Mouse (Mus musculus) lung, embryonic 14.5 days (tissue): Measurements from ENCODE around the gene Msrb1. TPM values are rescaled to one million over a fixed set of nuclear protein-coding genes. Genes with fewer than 3 reads are reported as not detected.

Experiments
- ATAC-seq: fragments of 200-750 bp; cut with Nextera tagmentation; 2 replicates; pipeline ENCODE4 v1.8.0; 2017; ENCODE audit warnings: mild to moderate bottlenecking, moderate TSS enrichment, moderate library complexity; ENCODE audit not compliant: insufficient read depth
- DNase-seq: peaks from one replicate; pipeline ENCODE4 v3.0.0-alpha.2; 2015
- H3K27ac ChIP-seq: fragments of 300-500 bp; sonication (generic); 2 replicates; pipeline ENCODE4 v1.5.1; 2014; ENCODE audit warnings: low read depth, mild to moderate bottlenecking, moderate library complexity
- H3K27me3 ChIP-seq: fragments of 300-500 bp; sonication (generic); 2 replicates; pipeline ENCODE4 v1.6.1; 2014; ENCODE audit warnings: low read length, control low read depth; ENCODE audit not compliant: insufficient read depth
- H3K36me3 ChIP-seq: fragments of 300-500 bp; sonication (generic); 2 replicates; pipeline ENCODE4 v1.6.1; 2014; ENCODE audit warnings: control low read depth; ENCODE audit not compliant: insufficient read depth
- H3K4me1 ChIP-seq: fragments of 300-500 bp; sonication (generic); 2 replicates; pipeline ENCODE4 v1.6.1; 2014; ENCODE audit warnings: antibody characterized with exemption, control low read depth; ENCODE audit not compliant: insufficient read depth
- H3K4me2 ChIP-seq: fragments of 300-500 bp; sonication (generic); 2 replicates; pipeline ENCODE4 v1.6.1; 2014; ENCODE audit warnings: mild to moderate bottlenecking
- H3K4me3 ChIP-seq: fragments of 300-500 bp; sonication (generic); 2 replicates; pipeline ENCODE4 v1.5.1; 2014; ENCODE audit warnings: low read depth, low read length
- H3K9ac ChIP-seq: fragments of 300-500 bp; sonication (generic); 2 replicates; pipeline ENCODE4 v1.6.1; 2014
- H3K9me3 ChIP-seq: fragments of 300-500 bp; sonication (generic); 2 replicates; pipeline ENCODE4 v1.6.1; 2016; ENCODE audit warnings: low read depth, low read length, control low read depth
- CTCF ChIP-seq: IDR thresholded peaks from 2 replicates; pipeline ENCODE4 v1.5.1; 2016; ENCODE audit warnings: antibody characterized with exemption, low read depth
- WGBS: fragments of 180-500 bp; shearing (Covaris S2); extraction: QIAGEN DNeasy Blood & Tissue Kit; methylation state at CpG from one replicate; pipeline ENCODE4 v1.1.7; 2014; 5-methylcytosine and 5-hydroxymethylcytosine counted together
- polyA plus RNA-seq: library from polyadenylated mRNA; unstranded; fragments of >200 nt; fragmentation: Nextera tagmentation; extraction: Ambion mirVana; gene quantifications from 2 replicates; pipeline ENCODE4 v1.2.1, GENCODE M21; 2014

The Msrb1 gene
- polyA plus RNA-seq, 1 experiment from 2014 or later = 35.2 TPM

- Histone ChIP-seq H3K4me1 (peaks cover 13% of the 10 kb centered on the region), H3K4me3 (peak within 1 kb of the TSS; percentile 84), H3K27ac (peak within 1 kb of the TSS; percentile 89), H3K4me2 (peak within 1 kb of the TSS; percentile 83), H3K9ac (peak within 1 kb of the TSS; percentile 82), H3K9me3 (no peaks in the 10 kb centered on the region), H3K36me3 (peaks cover 38% of the 10 kb centered on the region), H3K27me3 (0 out of 2 replicates have a peak, but pooled peaks cover 2% of the 10 kb centered on the region)
- no peak for TF ChIP-seq CTCF
- DNase-seq (peak; percentile 93), ATAC-seq (peak; percentile 92)
- under 1% methylated on average over 54 of the region's 76 CpGs for WGBS
Measured at GRCm38 (mm10) chr17:24696011-24696697, 40.3 kb upstream of the Msrb1 start, which contains the start of the genes Gfer and Noxo1. Gfer (minus strand) TSS chr17:24696156. Noxo1 (plus strand) TSS chr17:24696234.

- H3K4me3 ChIP-seq = no peak overlapping the region
- no peaks in the 10 kb centered on the region for H3K9me3 ChIP-seq
- 0 out of 2 replicates have a peak, but pooled peaks have one; percentile 7 for ATAC-seq
- H3K36me3 ChIP-seq = peaks cover 46% of the 10 kb centered on the region
- no peaks in the 10 kb centered on the region for H3K27me3 ChIP-seq
- DNase-seq = peak; percentile 64
- H3K9ac ChIP-seq = no peak overlapping the region
- H3K4me2 ChIP-seq = peak overlapping the region; percentile 5
- no peak for TF ChIP-seq CTCF
- H3K27ac ChIP-seq = peak overlapping the region; percentile 89; the same call in 1 of the 2 replicates
- 19% methylated on average over 5 of the region's 5 CpGs for WGBS
- peaks cover 13% of the 10 kb centered on the region for H3K4me1 ChIP-seq
Measured at GRCm38 (mm10) chr17:24697985-24698384, 38.5 kb upstream of the Msrb1 start.

GRCm38 (mm10) chr17:24698715-24699114 is 37.7 kb upstream of the Msrb1 start:
- Histone ChIP-seq H3K36me3 (peaks cover 44% of the 10 kb centered on the region), H3K27ac (peak overlapping the region; percentile 89), H3K9me3 (no peaks in the 10 kb centered on the region), H3K4me3 (no peak overlapping the region), H3K27me3 (no peaks in the 10 kb centered on the region), H3K4me2 (peak overlapping the region; percentile 5), H3K4me1 (peaks cover 13% of the 10 kb centered on the region), H3K9ac (no peak overlapping the region)
- no peak for TF ChIP-seq CTCF
- no peak for ATAC-seq
- no peak for DNase-seq
- WGBS = 57% methylated on average over 9 of the region's 9 CpGs

GRCm38 (mm10) chr17:24699473-24699872 is 37.0 kb upstream of the Msrb1 start:
- Histone ChIP-seq H3K4me2 (no peak overlapping the region), H3K27ac (no peak overlapping the region), H3K9ac (no peak overlapping the region), H3K4me1 (peaks cover 13% of the 10 kb centered on the region), H3K36me3 (peaks cover 46% of the 10 kb centered on the region), H3K4me3 (no peak overlapping the region), H3K9me3 (no peaks in the 10 kb centered on the region), H3K27me3 (no peaks in the 10 kb centered on the region)
- DNase-seq = no peak
- no peak for ATAC-seq
- 75% methylated on average over 2 of the region's 2 CpGs for WGBS
- no peak for TF ChIP-seq CTCF

GRCm38 (mm10) chr17:24701251-24701650 is 35.2 kb upstream of the Msrb1 start:
- 86% methylated on average over 9 of the region's 9 CpGs for WGBS
- Histone ChIP-seq H3K9ac (no peak overlapping the region), H3K4me1 (peaks cover 13% of the 10 kb centered on the region), H3K27me3 (no peaks in the 10 kb centered on the region), H3K4me3 (no peak overlapping the region), H3K9me3 (no peaks in the 10 kb centered on the region), H3K27ac (no peak overlapping the region), H3K36me3 (peaks cover 56% of the 10 kb centered on the region), H3K4me2 (no peak overlapping the region)
- ATAC-seq (no peak), DNase-seq (no peak)
- TF ChIP-seq CTCF = no peak

GRCm38 (mm10) chr17:24705821-24706220 is 30.6 kb upstream of the Msrb1 start:
- Histone ChIP-seq H3K9me3 (no peaks in the 10 kb centered on the region), H3K36me3 (peaks cover 42% of the 10 kb centered on the region), H3K9ac (no peak overlapping the region), H3K4me2 (peak overlapping the region; percentile 63), H3K4me1 (no peaks in the 10 kb centered on the region), H3K27ac (no peak overlapping the region), H3K4me3 (0 out of 2 replicates have a peak overlapping the region, but pooled peaks have one; percentile 81), H3K27me3 (no peaks in the 10 kb centered on the region)
- TF ChIP-seq CTCF = no peak
- 94% methylated on average over 3 of the region's 3 CpGs for WGBS
- ATAC-seq (no peak), DNase-seq (no peak)

- peak; percentile 90 for ATAC-seq
- 3% methylated on average over 32 of the region's 32 CpGs for WGBS
- H3K27ac ChIP-seq = peak within 1 kb of the TSS; percentile 79
Measured at GRCm38 (mm10) chr17:24706982-24707800, 29.3 kb upstream of the Msrb1 start, which contains the start of gene Tbl3. Tbl3 (minus strand) TSS chr17:24707660.

More at GRCm38 (mm10) chr17:24706982-24707800, 29.3 kb upstream of the Msrb1 start, which contains the start of gene Tbl3:
- H3K4me1 ChIP-seq = no peaks in the 10 kb centered on the region
- H3K4me2 ChIP-seq = peak within 1 kb of the TSS; percentile 63
- peak; percentile 98 for DNase-seq
- no peaks in the 10 kb centered on the region for H3K9me3 ChIP-seq
- no peak for TF ChIP-seq CTCF
- peak within 1 kb of the TSS; percentile 74 for H3K9ac ChIP-seq
- H3K27me3 ChIP-seq = no peaks in the 10 kb centered on the region
- H3K36me3 ChIP-seq = peaks cover 29% of the 10 kb centered on the region
- H3K4me3 ChIP-seq = peak within 1 kb of the TSS; percentile 81
